Mouse (Mus musculus) liver, embryonic 11.5 days (tissue): ENCODE measurements around the gene Gas2. TPM values are rescaled to one million over a fixed set of nuclear protein-coding genes. Genes with fewer than 3 reads are reported as not detected.
A peak's percentile ranks its signal among the peaks of the same experiment; 100 is the strongest.

Source experiments
- ATAC-seq: fragments of 200-750 bp; cut with Nextera tagmentation; replicated peaks from 2 replicates; pipeline ENCODE4 v1.8.0; 2017; ENCODE audit warnings: moderate number of reproducible peaks, mild to moderate bottlenecking, moderate TSS enrichment, moderate library complexity; ENCODE audit not compliant: low FRiP score
- DNase-seq: peaks from one replicate; pipeline ENCODE4 v3.0.0-alpha.2; 2017; ENCODE audit warnings: low spot score
- H3K27ac ChIP-seq: fragments of 300-500 bp; sonication (generic); 2 replicates; pipeline ENCODE4 v1.5.1; 2014; ENCODE audit warnings: mild to moderate bottlenecking, low read depth, low read length, control low read depth
- H3K27me3 ChIP-seq: fragments of 300-500 bp; sonication (generic); replicated peaks from 2 replicates; pipeline ENCODE4 v1.6.1; 2014; ENCODE audit warnings: low read length, mixed read lengths; ENCODE audit not compliant: control insufficient read depth, insufficient read depth
- H3K36me3 ChIP-seq: fragments of 300-500 bp; sonication (generic); 2 replicates; pipeline ENCODE4 v1.6.1; 2014; ENCODE audit warnings: mild to moderate bottlenecking, low read length, moderate library complexity, mixed read lengths; ENCODE audit not compliant: control insufficient read depth, insufficient read depth
- H3K4me1 ChIP-seq: fragments of 300-500 bp; sonication (generic); replicated peaks from 2 replicates; pipeline ENCODE4 v1.6.1; 2014; ENCODE audit warnings: low read length, mixed read lengths; ENCODE audit not compliant: control insufficient read depth, insufficient read depth
- H3K4me2 ChIP-seq: fragments of 300-500 bp; sonication (generic); 2 replicates; pipeline ENCODE4 v1.6.1; 2014; ENCODE audit warnings: mild to moderate bottlenecking, control low read depth, moderate library complexity
- H3K4me3 ChIP-seq: fragments of 300-500 bp; sonication (generic); 2 replicates; pipeline ENCODE4 v1.5.1; 2014; ENCODE audit warnings: low read depth, low read length, control low read depth
- H3K9ac ChIP-seq: fragments of 300-500 bp; sonication (generic); 2 replicates; pipeline ENCODE4 v1.6.1; 2014; ENCODE audit warnings: low read depth, low read length, control low read depth
- H3K9me3 ChIP-seq: fragments of 300-500 bp; sonication (generic); 2 replicates; pipeline ENCODE4 v1.6.1; 2016; ENCODE audit warnings: low read length, inconsistent platforms, mixed read lengths; ENCODE audit not compliant: control insufficient read depth
- WGBS: fragments of 180-500 bp; shearing (Covaris S2); extraction: QIAGEN DNeasy Blood & Tissue Kit; methylation state at CpG from one replicate; pipeline ENCODE4 v1.1.7; 2014; 5-methylcytosine and 5-hydroxymethylcytosine counted together
- polyA plus RNA-seq: library from polyadenylated mRNA; unstranded; fragments of >200 nt; fragmentation: Nextera tagmentation; extraction: Ambion mirVana; gene quantifications from 2 replicates; pipeline ENCODE4 v1.2.1, GENCODE M21; 2014

Gas2 gene
- polyA plus RNA-seq, 1 experiment from 2014 or later: 13.3 TPM

- Histone ChIP-seq H3K9ac (no peak overlapping the region), H3K9me3 (no peaks in the 10 kb centered on the region), H3K27ac (no peak overlapping the region), H3K27me3 (no peaks in the 10 kb centered on the region), H3K4me1 (no peaks in the 10 kb centered on the region), H3K4me2 (no peak overlapping the region), H3K4me3 (no peak overlapping the region), H3K36me3 (no peaks in the 10 kb centered on the region)
- 32% methylated on average over 6 of the region's 6 CpGs for WGBS
- ATAC-seq: 0 out of 2 replicates have a peak, but pooled peaks have one; percentile 24
- DNase-seq: no peak
Observed at GRCm38 (mm10) chr7:51972252-51972855, 110.5 kb downstream of the Gas2 start.

GRCm38 (mm10) chr7:51973091-51973490 lies 111.3 kb downstream of the Gas2 start:
- H3K9ac ChIP-seq: no peak overlapping the region
- H3K9me3 ChIP-seq: no peaks in the 10 kb centered on the region
- WGBS: 70% methylated on average over 5 of the region's 5 CpGs
- H3K27me3 ChIP-seq: no peaks in the 10 kb centered on the region
- H3K4me3 ChIP-seq: no peak overlapping the region
- no peaks in the 10 kb centered on the region for H3K36me3 ChIP-seq
- H3K4me1 ChIP-seq: no peaks in the 10 kb centered on the region
- H3K27ac ChIP-seq: no peak overlapping the region
- no peak overlapping the region for H3K4me2 ChIP-seq
- no peak for ATAC-seq
- DNase-seq: no peak

GRCm38 (mm10) chr7:51973526-51973925 lies 111.7 kb downstream of the Gas2 start:
- Histone ChIP-seq H3K4me3 (no peak overlapping the region), H3K4me1 (no peaks in the 10 kb centered on the region), H3K9ac (no peak overlapping the region), H3K27me3 (no peaks in the 10 kb centered on the region), H3K36me3 (no peaks in the 10 kb centered on the region), H3K27ac (no peak overlapping the region), H3K9me3 (no peaks in the 10 kb centered on the region), H3K4me2 (no peak overlapping the region)
- WGBS: 85% methylated on average over 2 of the region's 2 CpGs
- ATAC-seq (no peak), DNase-seq (no peak)

GRCm38 (mm10) chr7:51975181-51975580 lies 113.4 kb downstream of the Gas2 start:
- no peak for DNase-seq
- H3K4me3 ChIP-seq: no peak overlapping the region
- H3K27ac ChIP-seq: no peak overlapping the region
- H3K4me1 ChIP-seq: no peaks in the 10 kb centered on the region
- no peak overlapping the region for H3K9ac ChIP-seq
- WGBS: 62% methylated on average over 6 of the region's 6 CpGs
- peak; percentile 62 for ATAC-seq
- no peaks in the 10 kb centered on the region for H3K9me3 ChIP-seq
- no peaks in the 10 kb centered on the region for H3K36me3 ChIP-seq
- no peaks in the 10 kb centered on the region for H3K27me3 ChIP-seq
- no peak overlapping the region for H3K4me2 ChIP-seq

GRCm38 (mm10) chr7:51979271-51979670 lies 117.5 kb downstream of the Gas2 start:
- DNase-seq (no peak), ATAC-seq (no peak)
- H3K9ac ChIP-seq: no peak overlapping the region
- no peak overlapping the region for H3K4me3 ChIP-seq
- no peaks in the 10 kb centered on the region for H3K27me3 ChIP-seq
- H3K27ac ChIP-seq: no peak overlapping the region
- H3K36me3 ChIP-seq: no peaks in the 10 kb centered on the region
- H3K9me3 ChIP-seq: no peaks in the 10 kb centered on the region
- 38% methylated on average over 5 of the region's 5 CpGs for WGBS
- H3K4me1 ChIP-seq: peaks cover 7% of the 10 kb centered on the region; the same call in 1 of the 2 replicates
- H3K4me2 ChIP-seq: no peak overlapping the region

- no peaks in the 10 kb centered on the region for H3K36me3 ChIP-seq
- no peaks in the 10 kb centered on the region for H3K9me3 ChIP-seq
- DNase-seq: no peak
- peaks cover 7% of the 10 kb centered on the region; the same call in 1 of the 2 replicates for H3K4me1 ChIP-seq
- no peak overlapping the region for H3K27ac ChIP-seq
- WGBS: 24% methylated on average over 1 of the region's 1 CpGs
- ATAC-seq: peak; percentile 83
- no peaks in the 10 kb centered on the region for H3K27me3 ChIP-seq
- no peak overlapping the region for H3K4me3 ChIP-seq
- H3K4me2 ChIP-seq: no peak overlapping the region
- H3K9ac ChIP-seq: no peak overlapping the region
Observed at GRCm38 (mm10) chr7:51982303-51982702, 120.5 kb downstream of the Gas2 start.

GRCm38 (mm10) chr7:51985763-51986162 lies 123.9 kb downstream of the Gas2 start:
- DNase-seq (no peak), ATAC-seq (no peak)
- H3K9ac ChIP-seq: no peak overlapping the region
- H3K4me3 ChIP-seq: no peak overlapping the region
- H3K27ac ChIP-seq: no peak overlapping the region
- H3K4me1 ChIP-seq: peaks cover 20% of the 10 kb centered on the region
- H3K36me3 ChIP-seq: no peaks in the 10 kb centered on the region
- WGBS: 72% methylated on average over 6 of the region's 6 CpGs
- no peaks in the 10 kb centered on the region for H3K9me3 ChIP-seq
- no peak overlapping the region for H3K4me2 ChIP-seq
- no peaks in the 10 kb centered on the region for H3K27me3 ChIP-seq

GRCm38 (mm10) chr7:51986909-51987308 lies 125.1 kb downstream of the Gas2 start:
- no peak overlapping the region for H3K4me2 ChIP-seq
- peaks cover 24% of the 10 kb centered on the region for H3K4me1 ChIP-seq
- H3K9me3 ChIP-seq: no peaks in the 10 kb centered on the region
- H3K27ac ChIP-seq: no peak overlapping the region
- WGBS: 44% methylated on average over 6 of the region's 6 CpGs
- no peak for ATAC-seq
- no peak overlapping the region for H3K9ac ChIP-seq
- no peak for DNase-seq
- H3K4me3 ChIP-seq: no peak overlapping the region
- H3K27me3 ChIP-seq: no peaks in the 10 kb centered on the region
- no peaks in the 10 kb centered on the region for H3K36me3 ChIP-seq

GRCm38 (mm10) chr7:51991020-51991419 lies 129.2 kb downstream of the Gas2 start:
- ATAC-seq (peak; percentile 96), DNase-seq (no peak)
- Histone ChIP-seq H3K9me3 (no peaks in the 10 kb centered on the region), H3K27me3 (no peaks in the 10 kb centered on the region), H3K4me3 (no peak overlapping the region), H3K4me2 (peak overlapping the region; percentile 48), H3K27ac (peak overlapping the region; percentile 82), H3K9ac (peak overlapping the region; percentile 10; the same call in 1 of the 2 replicates), H3K4me1 (peaks cover 20% of the 10 kb centered on the region), H3K36me3 (no peaks in the 10 kb centered on the region)
- WGBS: 45% methylated on average over 3 of the region's 3 CpGs
